Mouse (Mus musculus): Measurements from ENCODE around the gene U2af1. TPM values are rescaled to one million over a fixed set of nuclear protein-coding genes. Genes with fewer than 3 reads are reported as not detected.
A peak's percentile ranks its signal among the peaks of the same experiment; 100 is the strongest.

U2af1 gene
- polyA plus RNA-seq, 1 experiment from 2014 or later = 242 TPM

DNA sequence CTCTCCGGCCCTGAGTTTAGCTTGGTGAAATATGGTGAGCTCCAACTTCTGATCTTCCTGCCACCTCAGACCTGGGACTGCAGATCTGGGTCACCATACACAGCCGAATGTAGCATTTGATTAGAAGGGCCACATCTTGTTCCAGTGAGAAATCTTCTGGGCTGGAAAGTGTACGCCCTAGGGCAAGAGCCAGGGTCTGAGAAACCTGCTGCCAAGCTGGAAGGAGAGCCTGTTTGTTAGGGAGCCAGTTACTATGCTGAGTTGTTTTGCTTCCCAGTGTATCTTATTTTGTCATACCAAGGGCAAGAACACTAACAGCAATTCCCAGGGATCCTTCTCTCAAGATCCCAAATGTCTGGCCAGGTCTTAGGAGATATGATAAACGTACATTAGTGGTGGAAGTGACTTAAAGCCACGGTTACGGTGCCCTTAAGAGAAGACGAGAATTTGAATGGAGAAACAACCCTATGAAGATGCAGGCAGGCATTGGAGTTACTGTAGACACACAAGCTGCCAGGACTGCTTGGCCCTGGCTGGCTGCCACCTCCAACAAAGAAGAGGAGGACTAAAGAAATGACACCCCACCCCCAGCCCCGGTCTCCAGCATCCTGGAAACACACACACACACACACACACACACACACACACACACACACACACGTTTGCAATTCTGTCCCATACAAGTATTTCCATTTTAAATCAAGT is 20.7 kb downstream of the U2af1 start:
- WGBS = 67% methylated on average over 9 of the region's 9 CpGs
- peak overlapping the region; percentile 93; the same call in 1 of the 2 replicates for H3K4me2 ChIP-seq (ENCODE audit: low read depth, severe bottlenecking)
- no peaks in the 10 kb centered on the region for H3K36me3 ChIP-seq (ENCODE audit: control insufficient read depth, insufficient read depth, low read length)
- no peak overlapping the region for H3K27ac ChIP-seq (replicated peaks; ENCODE audit: low read depth, low read length)
- H3K9me3 ChIP-seq (ENCODE audit: control insufficient read depth, low read length) = no peaks in the 10 kb centered on the region
- ATAC-seq (ENCODE audit: insufficient number of reproducible peaks, low FRiP score, low TSS enrichment, low read depth) (no peak), DNase-seq (ENCODE audit: low spot score) (no peak)
- H3K27me3 ChIP-seq (ENCODE audit: control insufficient read depth, insufficient read depth, low read length) = peaks cover 26% of the 10 kb centered on the region
- no peak overlapping the region for H3K9ac ChIP-seq (ENCODE audit: low read length)
- no peak overlapping the region for H3K4me3 ChIP-seq (ENCODE audit: low read depth, low read length)
- H3K4me1 ChIP-seq (ENCODE audit: control insufficient read depth, insufficient read depth, low read length) = peaks cover 6% of the 10 kb centered on the region; the same call in 1 of the 2 replicates

DNA sequence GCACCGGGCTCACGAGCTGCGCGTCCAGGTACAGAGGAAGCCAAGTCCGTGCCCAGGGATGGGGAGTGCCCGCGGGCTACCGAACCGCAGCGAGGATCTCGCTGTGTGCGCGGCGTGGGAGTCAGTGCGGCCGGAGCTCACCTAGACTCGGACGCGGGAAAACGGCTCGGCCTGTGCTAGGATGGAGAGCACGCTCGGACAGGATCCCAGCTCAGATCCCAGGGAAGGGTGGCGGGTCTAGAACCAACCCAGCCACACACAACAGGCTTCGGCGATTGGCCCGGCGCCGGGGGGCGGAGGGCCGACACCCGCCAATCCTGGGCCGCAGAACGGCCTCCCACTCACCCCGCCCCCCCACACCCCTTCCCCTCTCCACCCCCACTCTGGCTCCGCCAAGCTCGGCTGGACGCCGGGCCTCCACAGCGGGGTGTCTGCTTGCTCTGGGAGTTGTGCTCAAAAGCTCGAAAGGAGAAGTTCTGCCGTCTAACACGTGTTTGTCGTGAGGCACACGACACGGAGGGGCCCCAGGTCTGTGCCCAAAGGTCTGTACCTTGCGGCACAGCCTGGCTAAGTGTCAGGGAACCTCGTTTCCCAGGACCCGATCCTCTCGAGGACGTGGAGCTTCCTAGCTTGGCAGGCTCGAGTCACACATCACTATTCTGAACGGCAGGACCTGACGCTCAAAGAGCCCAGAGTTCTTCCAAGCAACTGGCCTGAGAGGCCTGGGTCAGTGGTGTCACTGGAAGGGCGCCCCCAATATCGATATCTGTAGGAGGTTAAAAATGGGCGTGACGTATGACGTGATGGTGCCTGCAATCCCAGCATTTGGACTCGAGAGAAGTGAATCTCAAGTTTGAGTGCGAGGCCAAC is 21.5 kb downstream of the U2af1 start, which contains the start of gene Cbs:
Cbs (minus strand) TSS at position 297 of the 870 bp plus-strand sequence.
- 1% methylated on average over 61 of the region's 61 CpGs for WGBS
- Histone ChIP-seq H3K4me3 (ENCODE audit: low read depth, low read length) (peak within 1 kb of the TSS; percentile 47), H3K4me2 (ENCODE audit: low read depth, severe bottlenecking) (peak within 1 kb of the TSS; percentile 93), H3K27ac (replicated peaks; ENCODE audit: low read depth, low read length) (no peak within 1 kb of the TSS), H3K27me3 (ENCODE audit: control insufficient read depth, insufficient read depth, low read length) (peaks cover 26% of the 10 kb centered on the region), H3K9me3 (ENCODE audit: control insufficient read depth, low read length) (no peaks in the 10 kb centered on the region), H3K4me1 (ENCODE audit: control insufficient read depth, insufficient read depth, low read length) (peaks cover 6% of the 10 kb centered on the region; the same call in 1 of the 2 replicates), H3K9ac (ENCODE audit: low read length) (peak within 1 kb of the TSS; percentile 41), H3K36me3 (ENCODE audit: control insufficient read depth, insufficient read depth, low read length) (no peaks in the 10 kb centered on the region)
- DNase-seq (ENCODE audit: low spot score) (peak; percentile 77), ATAC-seq (ENCODE audit: insufficient number of reproducible peaks, low FRiP score, low TSS enrichment, low read depth) (peak; percentile 90)

DNA sequence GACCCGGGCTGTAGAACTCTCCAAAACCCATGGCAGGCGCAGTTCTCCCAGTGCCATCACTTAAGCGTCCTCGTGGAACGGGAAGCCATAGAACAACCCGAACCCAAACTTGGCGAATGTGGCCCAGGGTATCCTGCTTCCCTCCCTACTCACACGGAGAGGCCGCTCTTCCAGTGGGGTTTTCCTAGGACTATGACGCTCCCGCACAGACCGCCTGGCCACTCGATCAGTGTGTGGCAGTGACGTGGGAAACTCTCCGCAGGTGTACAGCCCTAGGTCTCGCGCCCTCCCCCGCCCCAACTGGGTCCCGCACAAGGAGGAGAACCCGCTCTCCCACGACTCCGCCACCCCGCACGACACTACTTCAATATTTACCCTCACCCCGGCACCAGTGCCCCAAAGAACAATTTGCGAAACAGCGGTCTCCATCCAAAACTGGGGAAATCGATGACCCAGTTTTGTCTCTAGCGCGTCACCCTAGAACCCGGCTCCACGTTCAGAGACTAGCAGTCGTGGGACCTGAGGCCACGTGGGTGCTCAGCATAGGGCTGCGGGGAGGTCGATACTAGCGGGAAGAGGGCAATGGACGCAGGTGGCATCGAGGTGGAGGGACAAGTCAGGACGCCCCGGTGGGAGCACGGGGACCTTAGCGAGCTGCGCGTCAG is 22.3 kb downstream of the U2af1 start:
- peak; percentile 34 for DNase-seq (ENCODE audit: low spot score)
- 5% methylated on average over 45 of the region's 45 CpGs for WGBS
- no peaks in the 10 kb centered on the region for H3K9me3 ChIP-seq (ENCODE audit: control insufficient read depth, low read length)
- no peak; the same call in 1 of the 2 replicates for ATAC-seq (ENCODE audit: insufficient number of reproducible peaks, low FRiP score, low TSS enrichment, low read depth)
- peaks cover 26% of the 10 kb centered on the region for H3K27me3 ChIP-seq (ENCODE audit: control insufficient read depth, insufficient read depth, low read length)
- H3K4me3 ChIP-seq (ENCODE audit: low read depth, low read length) = peak overlapping the region; percentile 47
- peaks cover 6% of the 10 kb centered on the region; the same call in 1 of the 2 replicates for H3K4me1 ChIP-seq (ENCODE audit: control insufficient read depth, insufficient read depth, low read length)
- peak overlapping the region; percentile 93 for H3K4me2 ChIP-seq (ENCODE audit: low read depth, severe bottlenecking)
- peak overlapping the region; percentile 41 for H3K9ac ChIP-seq (ENCODE audit: low read length)
- no peaks in the 10 kb centered on the region for H3K36me3 ChIP-seq (ENCODE audit: control insufficient read depth, insufficient read depth, low read length)
- no peak overlapping the region for H3K27ac ChIP-seq (replicated peaks; ENCODE audit: low read depth, low read length)

DNA sequence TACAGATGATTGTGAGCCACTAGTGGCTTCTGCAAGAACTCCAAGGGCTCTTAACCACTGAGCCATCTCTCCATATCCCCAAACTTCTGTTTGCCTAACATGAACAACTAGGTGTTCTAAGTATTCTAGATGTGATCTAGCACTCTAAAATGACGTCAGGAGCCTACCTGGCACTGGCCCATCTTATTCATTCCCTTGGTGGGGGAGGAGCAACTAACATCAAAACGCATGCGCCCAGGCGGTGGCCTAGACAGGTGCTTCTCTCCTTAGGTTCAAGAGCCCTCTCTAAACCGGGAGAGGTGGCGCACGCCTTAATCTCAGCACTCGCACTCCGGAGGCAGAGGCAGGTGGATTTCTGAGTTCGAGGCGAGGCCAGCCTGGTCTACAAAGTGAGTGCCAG is 22.9 kb downstream of the U2af1 start:
- no peak overlapping the region for H3K9ac ChIP-seq (ENCODE audit: low read length)
- no peaks in the 10 kb centered on the region for H3K36me3 ChIP-seq (ENCODE audit: control insufficient read depth, insufficient read depth, low read length)
- H3K27ac ChIP-seq (replicated peaks; ENCODE audit: low read depth, low read length) = no peak overlapping the region
- peaks cover 6% of the 10 kb centered on the region; the same call in 1 of the 2 replicates for H3K4me1 ChIP-seq (ENCODE audit: control insufficient read depth, insufficient read depth, low read length)
- no peak overlapping the region for H3K4me2 ChIP-seq (ENCODE audit: low read depth, severe bottlenecking)
- 57% methylated on average over 11 of the region's 11 CpGs for WGBS
- peaks cover 26% of the 10 kb centered on the region for H3K27me3 ChIP-seq (ENCODE audit: control insufficient read depth, insufficient read depth, low read length)
- ATAC-seq (ENCODE audit: insufficient number of reproducible peaks, low FRiP score, low TSS enrichment, low read depth) = no peak
- H3K9me3 ChIP-seq (ENCODE audit: control insufficient read depth, low read length) = no peaks in the 10 kb centered on the region
- no peak overlapping the region; the same call in 1 of the 2 replicates for H3K4me3 ChIP-seq (ENCODE audit: low read depth, low read length)
- no peak for DNase-seq (ENCODE audit: low spot score)

DNA sequence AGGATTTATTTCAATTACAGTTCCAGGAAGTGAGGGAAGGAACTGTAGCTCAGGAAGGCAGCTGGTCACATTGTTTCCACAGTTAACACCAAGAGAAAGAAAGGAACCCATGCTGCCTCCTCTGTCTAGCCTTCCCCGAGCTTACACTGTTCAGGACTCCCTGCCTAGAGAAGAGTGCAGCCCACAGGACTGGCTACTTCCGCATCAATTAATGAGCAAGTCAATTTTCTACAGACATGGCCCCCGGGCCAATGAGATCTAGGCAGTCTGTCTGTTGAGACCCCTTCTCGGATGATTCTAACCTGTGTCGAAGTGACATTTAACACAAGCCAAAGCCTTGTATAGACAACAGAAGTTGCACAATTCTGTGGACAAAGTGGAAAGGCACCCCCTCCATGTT is 23.8 kb downstream of the U2af1 start:
- Histone ChIP-seq H3K4me1 (ENCODE audit: control insufficient read depth, insufficient read depth, low read length) (peaks cover 6% of the 10 kb centered on the region; the same call in 1 of the 2 replicates), H3K4me3 (ENCODE audit: low read depth, low read length) (no peak overlapping the region), H3K36me3 (ENCODE audit: control insufficient read depth, insufficient read depth, low read length) (no peaks in the 10 kb centered on the region), H3K27ac (replicated peaks; ENCODE audit: low read depth, low read length) (no peak overlapping the region), H3K9ac (ENCODE audit: low read length) (no peak overlapping the region), H3K9me3 (ENCODE audit: control insufficient read depth, low read length) (no peaks in the 10 kb centered on the region), H3K27me3 (ENCODE audit: control insufficient read depth, insufficient read depth, low read length) (peaks cover 26% of the 10 kb centered on the region), H3K4me2 (ENCODE audit: low read depth, severe bottlenecking) (no peak overlapping the region)
- WGBS = 80% methylated on average over 5 of the region's 5 CpGs
- ATAC-seq (ENCODE audit: insufficient number of reproducible peaks, low FRiP score, low TSS enrichment, low read depth) (no peak), DNase-seq (ENCODE audit: low spot score) (no peak)

DNA sequence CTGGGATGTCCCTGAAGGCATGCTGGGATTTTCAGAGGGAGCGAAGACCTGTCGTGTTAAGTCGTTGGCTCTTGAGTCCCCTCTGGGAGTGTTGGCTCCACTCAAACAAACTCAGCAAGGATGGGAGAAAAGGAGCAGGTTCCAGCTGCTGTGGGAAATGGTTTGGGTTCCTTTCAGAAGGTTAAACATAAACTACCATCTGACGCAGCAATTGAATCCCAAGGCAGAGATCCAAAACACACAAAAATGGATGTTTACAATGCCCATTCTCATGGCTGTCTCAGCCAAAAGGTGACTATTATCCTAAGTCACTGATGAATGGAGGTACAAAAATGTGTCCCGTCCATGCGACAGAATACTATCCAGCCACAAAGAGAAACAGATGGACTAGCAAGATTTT is 25.7 kb downstream of the U2af1 start:
- WGBS = 82% methylated on average over 6 of the region's 6 CpGs
- ATAC-seq (ENCODE audit: insufficient number of reproducible peaks, low FRiP score, low TSS enrichment, low read depth) = no peak

DNA sequence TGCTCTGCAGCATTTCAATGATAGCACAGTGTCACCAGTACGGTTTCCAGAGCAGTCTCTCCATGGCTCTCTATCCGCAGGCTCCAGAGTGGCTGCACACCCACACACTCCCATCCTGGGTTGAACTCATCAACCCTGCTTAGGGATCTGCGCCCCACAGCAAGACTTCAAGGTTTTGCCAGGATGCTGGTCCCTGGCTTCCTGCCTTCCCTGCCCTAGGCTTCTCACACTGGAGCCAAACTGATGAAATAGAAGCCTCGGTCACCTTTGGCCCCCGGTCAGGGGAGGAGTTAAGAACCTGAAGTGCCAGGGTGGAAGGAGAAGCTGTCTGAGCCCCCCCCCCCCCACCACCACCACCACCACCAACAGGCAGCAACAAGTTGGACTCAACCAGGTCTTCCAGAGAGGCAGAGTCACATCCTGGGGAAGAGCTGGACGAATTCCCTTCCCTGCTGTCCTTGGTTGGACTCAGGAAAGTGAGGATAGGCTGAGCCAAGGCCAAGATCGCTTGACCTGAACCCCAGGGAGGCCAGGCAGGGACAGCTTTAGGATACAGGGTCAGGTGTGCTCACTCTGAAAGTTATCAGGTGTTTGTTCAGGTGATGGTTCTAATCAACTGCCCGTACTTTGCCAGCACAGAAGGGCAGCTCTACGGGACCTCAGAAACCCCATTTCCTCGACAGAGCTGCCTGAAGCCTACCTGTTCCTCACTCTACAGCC is 27.5 kb downstream of the U2af1 start:
- 81% methylated on average over 10 of the region's 10 CpGs for WGBS
- no peak overlapping the region for H3K27ac ChIP-seq (replicated peaks; ENCODE audit: low read depth, low read length)
- no peak for ATAC-seq (ENCODE audit: insufficient number of reproducible peaks, low FRiP score, low TSS enrichment, low read depth)
- H3K9me3 ChIP-seq (ENCODE audit: control insufficient read depth, low read length) = no peaks in the 10 kb centered on the region
- no peaks in the 10 kb centered on the region for H3K36me3 ChIP-seq (ENCODE audit: control insufficient read depth, insufficient read depth, low read length)
- DNase-seq (ENCODE audit: low spot score) = no peak
- H3K9ac ChIP-seq (ENCODE audit: low read length) = no peak overlapping the region
- H3K27me3 ChIP-seq (ENCODE audit: control insufficient read depth, insufficient read depth, low read length) = peaks cover 14% of the 10 kb centered on the region
- H3K4me2 ChIP-seq (ENCODE audit: low read depth, severe bottlenecking) = no peak overlapping the region
- H3K4me1 ChIP-seq (ENCODE audit: control insufficient read depth, insufficient read depth, low read length) = no peaks in the 10 kb centered on the region
- no peak overlapping the region for H3K4me3 ChIP-seq (ENCODE audit: low read depth, low read length)

More for the DNA sequence above, 25.7 kb downstream of the U2af1 start:
- no peak for DNase-seq (ENCODE audit: low spot score)
- Histone ChIP-seq H3K4me2 (ENCODE audit: low read depth, severe bottlenecking) (no peak overlapping the region), H3K27me3 (ENCODE audit: control insufficient read depth, insufficient read depth, low read length) (peaks cover 26% of the 10 kb centered on the region), H3K9ac (ENCODE audit: low read length) (no peak overlapping the region), H3K36me3 (ENCODE audit: control insufficient read depth, insufficient read depth, low read length) (no peaks in the 10 kb centered on the region), H3K27ac (replicated peaks; ENCODE audit: low read depth, low read length) (no peak overlapping the region), H3K4me3 (ENCODE audit: low read depth, low read length) (no peak overlapping the region), H3K4me1 (ENCODE audit: control insufficient read depth, insufficient read depth, low read length) (peaks cover 6% of the 10 kb centered on the region; the same call in 1 of the 2 replicates), H3K9me3 (ENCODE audit: control insufficient read depth, low read length) (no peaks in the 10 kb centered on the region)
